Mouse (Mus musculus) limb, embryonic 11.5 days (tissue): ENCODE results near the gene Tex38. TPM values are rescaled to one million over a fixed set of nuclear protein-coding genes. Genes with fewer than 3 reads are reported as not detected.

ENCODE experiments used
- ATAC-seq: fragments of 200-750 bp; cut with Nextera tagmentation; 2 replicates; pipeline ENCODE4 v1.8.0; 2017; ENCODE audit warnings: low read depth; ENCODE audit not compliant: insufficient number of reproducible peaks, low FRiP score, low TSS enrichment
- DNase-seq: peaks from one replicate; pipeline ENCODE4 v3.0.0-alpha.2; 2015; ENCODE audit warnings: low spot score
- H3K27ac ChIP-seq: fragments of 300-500 bp; sonication (generic); replicated peaks from 2 replicates; pipeline ENCODE4 v1.5.1; 2014; ENCODE audit warnings: low read depth, mild to moderate bottlenecking, low read length
- H3K27me3 ChIP-seq: fragments of 300-500 bp; sonication (generic); 2 replicates; pipeline ENCODE4 v1.6.1; 2014; ENCODE audit warnings: mild to moderate bottlenecking, low read length, mixed read lengths; ENCODE audit not compliant: control insufficient read depth, insufficient read depth
- H3K36me3 ChIP-seq: fragments of 300-500 bp; sonication (generic); 2 replicates; pipeline ENCODE4 v1.6.1; 2014; ENCODE audit warnings: mild to moderate bottlenecking, low read length, moderate library complexity, mixed read lengths; ENCODE audit not compliant: control insufficient read depth, insufficient read depth
- H3K4me1 ChIP-seq: fragments of 300-500 bp; sonication (generic); 2 replicates; pipeline ENCODE4 v1.6.1; 2014; ENCODE audit warnings: low read length, mixed read lengths; ENCODE audit not compliant: control insufficient read depth, insufficient read depth
- H3K4me2 ChIP-seq: fragments of 300-500 bp; sonication (generic); 2 replicates; pipeline ENCODE4 v1.6.1; 2014; ENCODE audit warnings: low read depth, mild to moderate bottlenecking, moderate library complexity; ENCODE audit not compliant: severe bottlenecking
- H3K4me3 ChIP-seq: fragments of 300-500 bp; sonication (generic); 2 replicates; pipeline ENCODE4 v1.5.1; 2014; ENCODE audit warnings: low read depth, low read length
- H3K9ac ChIP-seq: fragments of 300-500 bp; sonication (generic); 2 replicates; pipeline ENCODE4 v1.6.1; 2014; ENCODE audit warnings: mild to moderate bottlenecking, low read length
- H3K9me3 ChIP-seq: fragments of 300-500 bp; sonication (generic); 2 replicates; pipeline ENCODE4 v1.6.1; 2016; ENCODE audit warnings: low read length; ENCODE audit not compliant: control insufficient read depth
- WGBS: fragments of 180-500 bp; shearing (Covaris S2); extraction: QIAGEN DNeasy Blood & Tissue Kit; methylation state at CpG from one replicate; pipeline ENCODE4 v1.1.7; 2014; 5-methylcytosine and 5-hydroxymethylcytosine counted together
- polyA plus RNA-seq: library from polyadenylated mRNA; unstranded; fragments of >200 nt; fragmentation: Nextera tagmentation; extraction: Ambion mirVana; gene quantifications from 2 replicates; pipeline ENCODE4 v1.2.1, GENCODE M21; 2014

Gene Tex38
- polyA plus RNA-seq, 1 experiment from 2014 or later = 0.32 TPM

DNA sequence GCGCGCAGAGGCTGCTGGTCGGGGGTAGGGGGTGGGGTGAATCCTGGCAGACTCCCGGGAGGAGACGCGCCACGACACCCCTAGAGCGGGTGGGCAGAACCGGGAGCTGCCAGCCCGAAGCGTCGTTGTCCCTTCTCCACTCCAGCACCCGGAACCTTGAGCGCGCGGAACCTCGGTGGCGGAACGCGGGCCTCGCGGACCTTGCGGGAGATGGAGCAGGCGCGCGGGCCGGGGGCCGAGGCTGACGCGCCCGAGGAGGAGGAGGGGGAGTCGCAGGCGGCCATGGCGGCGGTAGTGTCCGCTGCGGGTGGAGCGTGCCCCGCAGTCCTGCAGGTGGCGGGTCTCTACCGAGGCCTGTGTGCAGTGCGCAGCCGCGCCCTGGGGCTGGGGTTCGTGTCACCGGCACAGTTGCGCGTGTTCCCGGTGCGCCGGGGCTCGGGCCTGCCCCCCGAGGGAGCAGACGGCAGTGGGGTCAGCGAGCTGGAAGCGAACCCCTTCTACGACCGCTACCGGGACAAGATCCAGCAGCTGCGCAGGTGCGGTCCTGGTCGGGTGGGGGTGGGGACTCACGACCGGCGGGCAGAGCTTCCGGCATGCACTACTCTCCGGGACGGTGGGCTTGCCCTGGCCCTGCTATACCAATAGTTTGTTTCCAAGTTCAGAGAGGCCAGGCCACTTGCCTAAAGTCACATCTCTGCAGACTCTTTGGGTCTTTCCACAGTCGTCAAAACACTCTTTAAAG, 4.1 kb upstream of the Tex38 start, which contains the start of gene Atpaf1:
Atpaf1 (plus strand) TSS at position 44 of the 742 bp plus-strand sequence.
- WGBS = under 1% methylated on average over 62 of the region's 69 CpGs
- peak; percentile 83 for ATAC-seq
- H3K4me2 ChIP-seq = peak within 1 kb of the TSS; percentile 58

DNA sequence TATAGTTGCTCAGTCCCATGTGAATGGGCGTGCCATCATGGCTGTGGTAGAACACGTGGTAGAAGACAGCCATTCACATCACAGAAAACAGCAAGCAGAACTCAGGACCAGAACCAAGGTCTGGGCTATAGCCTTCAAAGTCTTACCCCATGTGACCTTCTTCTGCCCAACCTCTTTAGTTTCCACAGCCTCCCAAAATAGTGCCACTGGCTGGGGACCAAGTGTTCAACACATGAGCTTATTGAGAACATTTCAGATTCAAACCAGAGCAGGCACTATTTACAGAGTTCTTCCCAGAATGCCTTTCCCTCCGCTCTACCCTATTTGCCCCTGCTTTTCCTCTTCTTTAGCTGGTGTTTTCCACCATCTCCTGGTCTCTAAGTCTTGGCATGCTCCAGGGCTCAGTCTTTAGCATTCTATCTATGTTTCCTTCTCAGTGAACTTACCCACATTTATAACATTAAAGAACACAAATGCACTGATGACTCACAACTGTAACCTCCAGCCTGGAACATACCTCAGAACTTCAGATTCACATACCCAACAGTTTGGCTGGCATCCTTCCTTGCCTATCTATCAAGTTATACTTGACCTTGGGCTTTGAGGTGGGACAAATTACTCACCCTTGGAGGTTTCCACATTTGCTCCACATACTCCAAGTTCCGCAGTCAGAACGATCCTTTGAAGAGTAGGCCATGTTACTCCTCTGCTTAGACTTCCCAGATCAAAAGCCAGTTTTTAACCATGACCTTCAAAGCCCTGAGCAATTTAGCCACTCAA, 1.4 kb upstream of the Tex38 start:
- H3K4me3 ChIP-seq = no peak overlapping the region
- H3K27ac ChIP-seq = no peak overlapping the region
- H3K36me3 ChIP-seq = no peaks in the 10 kb centered on the region
- ATAC-seq (no peak), DNase-seq (no peak)
- 90% methylated on average over 5 of the region's 5 CpGs for WGBS
- H3K9ac ChIP-seq = no peak overlapping the region
- 0 out of 2 replicates have a peak, but pooled peaks cover 4% of the 10 kb centered on the region for H3K4me1 ChIP-seq
- no peaks in the 10 kb centered on the region for H3K27me3 ChIP-seq
- no peaks in the 10 kb centered on the region for H3K9me3 ChIP-seq
- no peak overlapping the region for H3K4me2 ChIP-seq

More for the DNA sequence above, 4.1 kb upstream of the Tex38 start, which contains the start of gene Atpaf1:
- 0 out of 2 replicates have a peak, but pooled peaks cover 4% of the 10 kb centered on the region for H3K4me1 ChIP-seq
- peaks cover 4% of the 10 kb centered on the region; the same call in 1 of the 2 replicates for H3K36me3 ChIP-seq
- no peak within 1 kb of the TSS for H3K27ac ChIP-seq
- no peaks in the 10 kb centered on the region for H3K27me3 ChIP-seq
- H3K9ac ChIP-seq = peak within 1 kb of the TSS; percentile 81
- peak within 1 kb of the TSS; percentile 70 for H3K4me3 ChIP-seq
- DNase-seq = peak; percentile 81
- no peaks in the 10 kb centered on the region for H3K9me3 ChIP-seq

DNA sequence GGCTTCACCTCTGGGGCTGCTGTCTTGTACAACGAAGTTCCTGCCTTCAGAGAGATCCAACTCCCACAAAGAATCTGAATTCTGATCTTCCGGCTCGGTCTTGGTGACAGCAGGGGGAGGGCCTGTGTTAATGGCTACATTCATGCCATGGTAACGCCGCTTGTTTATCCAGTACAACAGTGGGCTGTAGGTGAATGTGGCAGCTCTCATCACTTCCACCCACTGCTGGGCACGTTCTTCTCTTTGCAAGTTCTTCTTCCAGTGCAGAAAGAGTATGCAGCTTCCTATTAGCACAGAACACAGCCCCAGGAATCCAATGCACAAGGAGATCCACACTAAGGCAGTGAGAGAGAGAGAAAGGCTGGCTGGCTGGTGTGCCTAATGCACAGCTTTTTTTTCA, 549 bp downstream of the Tex38 start:
- Histone ChIP-seq H3K36me3 (no peaks in the 10 kb centered on the region), H3K27ac (no peak overlapping the region), H3K4me1 (no peaks in the 10 kb centered on the region), H3K9ac (no peak overlapping the region), H3K9me3 (no peaks in the 10 kb centered on the region), H3K4me3 (no peak overlapping the region), H3K4me2 (no peak overlapping the region), H3K27me3 (no peaks in the 10 kb centered on the region)
- WGBS = 65% methylated on average over 6 of the region's 6 CpGs
- ATAC-seq = no peak
- DNase-seq = no peak

DNA sequence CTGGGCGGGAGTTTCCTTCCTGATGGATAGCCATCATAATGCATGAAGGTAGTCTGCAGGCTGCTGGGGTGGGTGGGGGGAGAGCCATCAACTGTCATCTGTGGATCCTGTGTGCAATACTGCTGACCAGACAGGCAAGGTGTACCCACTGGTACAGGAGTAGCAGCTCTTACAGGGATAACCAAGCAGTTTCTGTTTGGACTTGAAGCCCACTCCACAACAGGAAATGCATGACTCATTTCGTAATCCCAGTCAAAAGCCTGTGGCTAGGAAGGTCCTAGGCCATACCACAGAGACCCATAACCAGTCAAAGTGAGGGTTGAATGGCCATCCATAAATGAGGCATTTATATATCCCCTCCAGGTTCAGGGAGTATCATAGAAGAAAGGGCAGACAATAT, 3.2 kb downstream of the Tex38 start:
- Histone ChIP-seq H3K27me3 (no peaks in the 10 kb centered on the region), H3K4me3 (no peak overlapping the region), H3K9ac (no peak overlapping the region), H3K36me3 (no peaks in the 10 kb centered on the region), H3K4me2 (no peak overlapping the region), H3K27ac (no peak overlapping the region), H3K9me3 (no peaks in the 10 kb centered on the region), H3K4me1 (no peaks in the 10 kb centered on the region)
- ATAC-seq (no peak), DNase-seq (no peak)
- WGBS = 88% methylated on average over 2 of the region's 2 CpGs

DNA sequence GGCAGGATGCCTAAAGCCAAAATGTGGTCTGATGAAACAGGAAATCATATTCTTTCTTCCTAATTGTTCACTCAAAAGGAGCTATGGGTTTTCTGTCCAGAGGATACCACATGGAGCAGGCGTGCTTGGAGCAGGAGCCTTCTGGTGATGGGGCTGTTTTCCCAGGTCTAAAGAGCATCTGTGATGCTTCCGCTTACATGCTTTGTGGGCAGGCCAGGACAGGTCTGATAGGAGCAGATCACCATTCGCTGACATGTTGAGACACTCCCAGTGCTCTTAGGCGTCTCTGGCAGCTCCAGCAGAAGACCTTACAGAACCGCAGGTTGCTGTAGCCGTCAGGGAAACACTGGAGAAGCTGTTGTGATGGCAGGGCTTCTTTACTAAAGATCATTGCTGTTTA, 5.8 kb downstream of the Tex38 start:
- Histone ChIP-seq H3K4me1 (no peaks in the 10 kb centered on the region), H3K36me3 (no peaks in the 10 kb centered on the region), H3K4me3 (no peak overlapping the region), H3K4me2 (no peak overlapping the region), H3K27me3 (no peaks in the 10 kb centered on the region), H3K9ac (no peak overlapping the region), H3K9me3 (no peaks in the 10 kb centered on the region), H3K27ac (no peak overlapping the region)
- WGBS = 83% methylated on average over 6 of the region's 6 CpGs
- DNase-seq (no peak), ATAC-seq (no peak)

DNA sequence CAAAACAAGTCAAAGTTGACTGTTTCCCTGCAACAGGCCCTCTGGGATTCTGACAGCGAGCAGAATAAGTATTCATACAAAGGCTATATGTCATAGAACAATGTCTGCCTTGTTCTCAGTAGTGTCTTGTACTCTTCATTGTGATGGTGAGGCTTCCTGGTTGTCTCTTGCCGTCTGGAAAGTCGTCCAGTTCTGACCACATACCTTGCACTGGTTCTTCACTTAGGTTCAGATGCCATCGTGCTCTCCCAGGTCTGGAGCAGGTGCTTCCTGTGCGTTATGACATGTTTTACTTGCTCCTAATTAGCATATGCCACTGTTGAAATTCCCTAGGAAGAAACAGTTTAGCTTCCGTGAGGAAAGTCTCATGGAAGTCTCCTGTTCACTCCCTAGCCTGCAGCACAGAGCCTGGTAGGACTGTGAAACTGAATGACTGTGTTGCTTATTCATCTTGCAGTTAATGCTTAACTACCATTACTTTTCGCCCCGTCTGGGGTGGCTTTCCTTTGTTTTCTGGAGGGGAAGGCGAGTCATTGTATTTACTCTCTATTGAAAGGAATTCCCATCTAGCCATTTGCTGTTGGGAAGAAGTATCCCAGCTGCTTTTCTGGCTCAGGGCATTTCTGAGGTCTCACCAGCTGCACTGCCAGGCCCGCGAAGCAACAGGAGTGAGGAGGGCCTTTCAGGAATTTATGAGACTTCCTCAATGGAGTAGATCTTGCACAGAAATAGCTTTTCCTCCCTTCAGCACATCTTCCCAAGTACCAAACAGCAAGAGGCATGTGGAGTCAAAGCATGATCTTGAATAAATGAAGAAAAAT, 13.0 kb downstream of the Tex38 start:
- DNase-seq (no peak), ATAC-seq (no peak)
- Histone ChIP-seq H3K4me2 (no peak overlapping the region), H3K9me3 (no peaks in the 10 kb centered on the region), H3K27ac (no peak overlapping the region), H3K36me3 (peaks cover 2% of the 10 kb centered on the region; the same call in 1 of the 2 replicates), H3K4me1 (no peaks in the 10 kb centered on the region), H3K4me3 (no peak overlapping the region), H3K9ac (no peak overlapping the region), H3K27me3 (no peaks in the 10 kb centered on the region)
- 83% methylated on average over 11 of the region's 11 CpGs for WGBS

DNA sequence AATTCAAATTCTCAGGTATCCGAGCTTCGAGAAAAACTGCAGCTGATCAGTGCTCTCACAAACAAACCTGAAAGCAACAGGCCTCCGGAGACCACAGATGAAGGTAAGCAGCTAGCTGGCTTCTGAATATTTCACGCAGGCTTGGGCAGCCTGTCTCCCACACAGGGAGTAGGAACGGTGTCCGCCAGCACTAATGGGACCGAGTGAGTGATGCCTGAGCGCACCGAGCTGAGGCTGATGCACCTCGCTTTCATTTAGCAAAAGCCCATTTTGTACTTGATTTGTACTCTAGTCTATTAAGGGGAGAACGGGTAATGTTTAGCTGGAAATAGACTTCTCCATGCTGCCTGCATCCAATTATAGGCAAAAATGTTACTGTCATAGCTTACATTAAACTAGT, 16.2 kb downstream of the Tex38 start:
- no peak overlapping the region for H3K9ac ChIP-seq
- no peaks in the 10 kb centered on the region for H3K9me3 ChIP-seq
- peaks cover 3% of the 10 kb centered on the region; the same call in 1 of the 2 replicates for H3K36me3 ChIP-seq
- no peaks in the 10 kb centered on the region for H3K27me3 ChIP-seq
- H3K4me2 ChIP-seq = no peak overlapping the region
- no peak for ATAC-seq
- no peak for DNase-seq
- WGBS = 92% methylated on average over 11 of the region's 11 CpGs
- H3K4me1 ChIP-seq = no peaks in the 10 kb centered on the region
- H3K27ac ChIP-seq = no peak overlapping the region
- H3K4me3 ChIP-seq = no peak overlapping the region

DNA sequence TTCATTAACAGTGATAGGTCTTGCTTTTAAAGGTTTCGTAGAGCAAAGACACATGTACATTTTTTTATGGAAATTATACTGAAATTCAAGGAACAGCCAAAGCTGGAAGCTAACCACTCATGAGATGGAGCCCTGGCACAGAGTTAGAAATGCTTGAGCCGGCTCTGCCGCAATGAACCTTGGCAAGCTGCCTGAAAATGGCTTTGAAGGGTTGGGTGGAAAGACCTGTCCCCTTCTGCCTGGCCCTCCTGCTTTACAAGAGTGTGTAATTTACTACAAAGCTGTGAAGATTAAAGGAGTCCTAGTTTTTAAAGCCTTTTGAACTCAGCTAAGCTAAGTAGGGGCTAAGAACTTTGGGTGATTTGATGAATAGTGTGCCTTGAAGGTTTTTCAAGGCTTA, 19.6 kb downstream of the Tex38 start:
- Histone ChIP-seq H3K4me3 (no peak overlapping the region), H3K4me1 (no peaks in the 10 kb centered on the region), H3K9ac (no peak overlapping the region), H3K27me3 (no peaks in the 10 kb centered on the region), H3K27ac (no peak overlapping the region), H3K4me2 (no peak overlapping the region), H3K9me3 (no peaks in the 10 kb centered on the region), H3K36me3 (peaks cover 7% of the 10 kb centered on the region; the same call in 1 of the 2 replicates)
- ATAC-seq (no peak), DNase-seq (no peak)
- WGBS = 44% methylated on average over 3 of the region's 3 CpGs
